Mouse (Mus musculus): ENCODE data around the gene Lrrc66. TPM values are rescaled to one million over a fixed set of nuclear protein-coding genes. Genes with fewer than 3 reads are reported as not detected.
"Not testable (repeated sequence)": the region's sequence is repeated elsewhere in the genome, so short reads cannot be mapped to it uniquely, and the experiment has no call there.

Gene Lrrc66
- total RNA-seq, 2 experiments from 2014 or later, result not detected

DNA sequence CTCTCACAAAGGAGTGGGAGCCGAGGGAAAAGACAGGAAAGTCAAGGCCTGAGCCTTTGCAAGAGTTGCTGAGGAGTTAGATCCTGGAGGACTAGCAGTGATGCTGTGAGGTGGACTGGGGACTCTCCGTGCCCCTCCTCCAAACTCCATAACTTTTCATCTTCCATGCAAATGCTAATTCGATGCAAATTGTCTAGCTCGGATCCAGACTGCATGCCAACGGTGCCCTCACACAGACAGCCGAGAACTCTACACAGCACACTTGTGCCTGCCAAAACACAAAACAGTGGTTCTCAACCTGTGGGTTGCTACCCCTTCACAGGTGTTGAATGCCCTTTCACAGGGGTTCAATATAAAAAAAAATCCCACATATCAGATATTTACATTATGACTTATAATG lies 27.8 kb downstream of the Lrrc66 start:
- no peak overlapping the region for H3K27ac ChIP-seq
- DNase-seq, result no peak
- TF ChIP-seq CTCF (IDR thresholded peaks at IDR 0.05), result no peak
- intact Hi-C loops (cut with DNase I), result no loop called here
- H3K4me3 ChIP-seq, result no peak overlapping the region

DNA sequence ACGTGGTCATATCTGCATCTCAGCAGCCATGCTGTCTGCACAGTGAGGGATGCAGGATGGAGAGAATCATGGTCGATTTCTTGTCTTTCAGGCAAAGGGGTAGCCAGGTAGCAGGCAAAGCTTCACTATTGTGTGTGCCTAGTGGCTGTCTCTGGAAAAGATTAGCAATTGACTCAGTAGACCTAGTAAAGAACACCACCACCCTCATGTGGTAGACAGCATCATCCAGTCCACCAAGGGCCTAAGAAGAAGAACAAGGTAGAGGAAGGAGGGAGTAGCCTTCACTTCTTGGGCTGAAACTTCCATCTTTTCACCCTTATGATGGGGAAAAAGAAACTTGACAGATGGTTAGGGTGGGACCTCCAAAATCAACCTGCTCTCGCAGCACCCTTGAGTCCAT lies 29.5 kb downstream of the Lrrc66 start:
- intact Hi-C loops (cut with DNase I), result no loop called here
- DNase-seq, result no peak
- Histone ChIP-seq H3K27ac (no peak overlapping the region), H3K4me3 (no peak overlapping the region)
- peak; percentile 31; the same call in 1 of the 2 replicates for TF ChIP-seq CTCF (IDR thresholded peaks at IDR 0.05)

DNA sequence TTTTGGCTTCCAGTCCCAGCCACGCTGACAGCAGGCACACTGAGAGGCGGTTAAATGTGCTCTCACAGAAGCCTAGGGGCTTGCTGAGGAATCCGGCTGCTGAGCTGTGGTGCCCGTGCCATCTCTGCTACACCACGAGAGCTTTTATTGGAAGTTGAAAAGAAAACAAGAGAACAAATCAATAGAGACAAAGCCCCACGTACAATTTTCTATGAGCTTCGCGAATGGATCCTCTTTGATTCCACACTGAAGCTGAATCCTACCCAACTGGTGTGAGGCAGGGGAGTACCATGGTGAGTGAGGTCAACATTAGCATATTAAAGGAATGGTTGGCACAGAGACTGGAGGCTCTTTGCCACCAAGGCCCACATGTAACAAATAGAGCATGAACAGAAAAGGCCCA lies 31.0 kb downstream of the Lrrc66 start:
- H3K27ac ChIP-seq, result no peak overlapping the region
- no peak for TF ChIP-seq CTCF (IDR thresholded peaks at IDR 0.05)
- no peak overlapping the region for H3K4me3 ChIP-seq
- DNase-seq, result no peak
- intact Hi-C loops (cut with DNase I), result no loop called here

DNA sequence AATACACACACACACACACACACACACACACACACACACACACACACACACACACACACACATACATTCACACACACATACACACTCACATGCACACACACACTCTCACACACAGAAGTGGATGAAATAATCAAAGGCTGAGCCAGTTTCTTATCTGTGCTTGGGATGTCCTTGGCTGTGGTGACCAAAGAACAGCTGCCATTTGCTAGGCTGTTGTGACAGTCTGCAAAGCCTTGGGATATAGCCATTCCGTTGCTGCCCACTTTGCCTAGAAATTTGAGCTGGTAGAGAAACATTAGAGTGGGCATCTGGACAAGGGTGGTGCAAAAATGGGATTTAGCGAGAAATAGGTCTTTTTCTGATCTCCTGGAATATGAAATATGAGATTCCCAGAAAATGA lies 32.3 kb downstream of the Lrrc66 start:
- DNase-seq, result no peak
- no peak overlapping the region for H3K27ac ChIP-seq
- intact Hi-C loops (cut with DNase I), result no loop called here
- TF ChIP-seq CTCF (IDR thresholded peaks at IDR 0.05), result no peak
- no peak overlapping the region for H3K4me3 ChIP-seq

DNA sequence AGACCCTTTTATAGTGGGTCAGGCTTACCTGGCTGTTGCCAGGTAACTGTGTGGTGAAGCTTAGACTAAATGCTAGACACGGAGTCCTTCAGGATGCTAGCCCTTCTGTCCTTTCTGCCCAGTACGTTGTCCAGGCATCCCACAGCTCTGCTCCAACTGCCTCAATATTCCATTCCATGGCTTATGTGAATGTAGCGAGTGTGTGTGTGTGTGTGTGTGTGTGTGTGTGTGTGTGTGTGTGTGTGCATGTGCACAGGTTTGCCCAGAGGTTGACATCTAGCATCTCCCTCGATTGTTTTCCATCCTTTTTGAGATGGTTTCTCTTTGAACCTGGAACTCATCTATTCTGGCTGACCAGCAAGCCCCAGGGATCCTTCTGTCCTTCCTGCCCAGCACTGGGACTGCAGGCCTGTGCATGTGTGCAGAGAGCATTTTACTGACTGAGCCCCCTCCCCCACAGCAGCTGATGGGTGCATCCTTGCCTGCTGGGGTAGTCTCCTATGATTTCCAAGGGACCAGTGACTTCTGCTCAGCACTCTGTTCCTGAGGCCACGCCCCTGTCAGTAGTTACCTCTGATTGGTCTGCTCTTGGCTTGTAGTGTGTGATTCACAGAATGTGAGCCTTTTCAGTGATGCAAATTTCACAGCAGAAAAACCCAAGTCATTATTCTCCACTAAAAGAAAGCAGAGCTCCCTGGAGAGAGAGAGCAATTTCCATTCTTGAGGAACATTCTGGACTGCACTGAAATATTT lies 33.2 kb downstream of the Lrrc66 start:
- Histone ChIP-seq H3K4me3 (no peak overlapping the region), H3K27ac (no peak overlapping the region)
- TF ChIP-seq CTCF (IDR thresholded peaks at IDR 0.05), result no peak
- no peak for DNase-seq
- intact Hi-C loops (cut with DNase I), result no loop called here

DNA sequence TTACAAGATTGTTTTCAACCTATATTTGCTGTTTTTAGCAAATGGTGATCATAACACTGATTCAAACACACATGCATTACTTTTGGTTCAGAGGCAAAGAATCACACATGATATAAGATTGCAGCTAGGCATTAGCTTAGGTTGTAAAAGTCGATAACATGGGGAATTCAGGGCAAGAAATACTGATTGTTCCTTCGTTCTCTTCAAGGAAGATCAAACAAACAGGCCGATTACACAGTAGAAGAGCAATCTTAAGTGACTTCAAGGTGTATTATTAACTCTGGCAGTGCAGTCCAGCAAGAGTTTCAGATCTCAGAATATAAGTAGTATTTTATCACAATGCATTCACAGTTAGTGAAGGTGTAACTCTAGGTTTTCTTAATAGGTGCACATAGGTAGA lies 45.2 kb downstream of the Lrrc66 start:
- Histone ChIP-seq H3K27ac (no peak overlapping the region), H3K4me3 (no peak overlapping the region)
- no peak for TF ChIP-seq CTCF (IDR thresholded peaks at IDR 0.05)
- DNase-seq, result no peak
- intact Hi-C loops (cut with DNase I), result no loop called here

DNA sequence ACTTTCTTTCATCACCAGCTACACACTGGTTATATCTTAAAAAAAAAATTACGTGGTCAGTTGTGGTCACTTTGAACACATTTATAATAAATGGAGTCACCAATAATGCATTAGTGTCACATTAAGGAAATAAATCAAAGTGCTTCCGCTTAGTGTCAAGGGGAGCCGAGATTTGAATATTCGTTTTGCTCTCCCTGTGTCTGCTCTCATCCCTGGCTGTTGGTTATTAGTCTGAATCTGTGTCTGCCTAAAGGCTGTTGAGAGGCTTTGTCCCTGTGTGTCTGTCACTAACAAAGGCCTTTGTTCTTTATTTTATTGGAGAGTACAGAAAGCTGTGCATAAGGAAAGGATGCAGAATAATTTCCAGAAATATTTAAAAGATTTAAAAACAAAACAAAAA lies 45.7 kb downstream of the Lrrc66 start:
- intact Hi-C loops (cut with DNase I), result no loop called here
- TF ChIP-seq CTCF (IDR thresholded peaks at IDR 0.05), result no peak
- no peak overlapping the region for H3K4me3 ChIP-seq
- H3K27ac ChIP-seq, result no peak overlapping the region
- DNase-seq, result no peak

DNA sequence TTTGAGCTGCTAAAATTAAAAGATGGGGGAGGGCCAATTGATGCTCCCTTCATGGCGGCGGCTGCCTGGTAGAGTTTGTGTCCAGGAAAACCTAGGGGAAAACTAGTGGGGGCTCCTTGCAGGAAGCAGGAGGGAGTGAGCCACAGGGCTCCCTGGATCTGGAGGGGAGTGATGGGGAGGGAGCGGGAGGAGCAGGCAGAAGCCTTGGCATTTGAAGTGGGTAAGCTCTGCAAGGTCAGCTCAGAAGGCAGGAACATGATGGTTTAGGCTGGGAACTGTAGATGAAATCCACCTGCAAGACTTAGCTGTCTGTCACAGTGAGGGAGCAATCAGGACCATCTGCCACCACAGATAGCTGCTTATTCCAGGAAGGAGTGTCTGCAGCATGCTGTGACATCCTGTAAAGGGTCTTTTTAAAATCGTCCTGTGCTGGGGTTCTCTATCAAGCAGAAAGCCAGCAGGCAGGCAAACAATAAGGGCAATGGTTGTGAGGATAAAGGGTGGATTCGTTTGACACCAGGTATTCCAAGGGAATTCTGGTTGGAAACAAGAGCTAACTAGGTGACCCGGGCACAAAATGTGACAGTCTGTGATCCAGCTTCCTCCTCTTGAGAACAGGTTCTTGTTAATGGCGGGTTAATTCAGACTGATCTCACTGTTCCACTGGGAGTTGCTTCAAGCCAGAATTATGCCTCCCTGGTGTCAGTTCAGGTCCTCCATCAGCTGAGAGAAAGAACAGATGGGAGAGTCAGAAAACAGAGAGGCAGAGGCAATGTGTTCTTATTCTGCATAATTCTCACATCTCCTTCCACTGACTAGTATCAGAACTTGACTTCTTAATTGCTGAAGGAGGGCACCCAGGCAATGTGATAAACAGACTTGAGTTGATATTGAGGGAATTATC lies 46.9 kb downstream of the Lrrc66 start:
- no peak for DNase-seq
- intact Hi-C loops (cut with DNase I), result no loop called here
- no peak for TF ChIP-seq CTCF (IDR thresholded peaks at IDR 0.05)

DNA sequence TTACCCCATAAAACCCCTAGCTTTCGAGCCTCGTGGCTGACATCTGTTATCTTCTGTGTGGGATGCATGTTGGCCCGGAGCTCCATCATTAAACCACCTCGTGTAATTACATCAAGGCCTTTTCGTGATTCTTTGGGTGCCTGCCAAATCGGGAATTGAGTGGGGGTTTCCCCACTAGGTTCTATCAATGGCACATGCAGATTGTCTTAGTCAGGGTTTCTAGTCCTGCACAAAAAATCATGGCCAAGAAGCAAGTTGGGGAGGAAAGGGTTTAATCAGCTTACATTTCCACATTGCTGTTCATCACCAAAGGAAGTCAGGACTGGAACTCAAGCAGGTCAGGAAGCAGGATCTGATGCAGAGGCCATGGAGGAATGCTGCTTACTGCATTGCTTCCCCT lies 48.3 kb downstream of the Lrrc66 start:
- intact Hi-C loops (cut with DNase I); H3K4me3 ChIP-seq; H3K27ac ChIP-seq; DNase-seq: not testable (repeated sequence)

More for the DNA sequence above, 46.9 kb downstream of the Lrrc66 start:
- Histone ChIP-seq H3K4me3 (no peak overlapping the region), H3K27ac (no peak overlapping the region)

DNA sequence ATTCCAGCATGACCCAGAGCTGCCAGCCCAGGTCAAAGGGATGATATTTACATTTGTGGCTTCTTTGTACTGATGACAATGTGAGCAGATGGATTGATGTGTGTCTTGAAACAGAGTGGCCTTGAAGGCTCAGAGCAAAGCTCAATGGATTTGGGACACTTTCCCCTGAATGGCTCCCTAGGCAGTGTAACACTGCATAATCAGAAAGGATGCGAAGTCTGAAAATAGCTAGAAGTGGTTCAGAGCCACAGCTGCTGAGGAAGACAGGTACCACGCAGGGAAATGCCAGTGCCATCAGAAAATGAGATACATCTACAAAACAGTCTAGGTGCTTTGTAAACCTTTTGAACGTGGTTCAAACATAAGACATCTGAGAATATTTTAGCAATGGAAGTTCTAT lies 54.2 kb downstream of the Lrrc66 start:
- TF ChIP-seq CTCF (IDR thresholded peaks at IDR 0.05), result no peak
- DNase-seq, result no peak
- Histone ChIP-seq H3K4me3 (no peak overlapping the region), H3K27ac (no peak overlapping the region)
- intact Hi-C loops (cut with DNase I), result no loop called here

DNA sequence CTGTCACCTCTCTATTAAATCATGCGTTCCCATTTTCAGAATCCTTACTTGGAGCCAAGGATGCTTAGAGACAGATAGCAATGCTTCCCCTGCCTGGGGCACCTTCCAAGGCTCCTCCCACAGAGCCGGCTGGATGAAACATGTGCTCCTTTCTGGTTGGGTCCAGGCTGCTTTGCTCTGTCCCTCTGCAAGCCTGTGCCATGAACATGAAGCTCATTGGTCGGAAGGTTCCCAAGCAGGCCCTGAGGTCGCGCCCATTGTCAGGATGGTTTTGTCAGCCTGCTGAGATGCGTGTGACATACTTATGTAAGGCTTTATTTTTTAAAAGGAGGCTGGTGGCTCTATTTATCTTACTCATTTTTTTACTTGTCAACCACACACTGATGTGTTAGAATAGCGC lies 55.6 kb downstream of the Lrrc66 start:
- TF ChIP-seq CTCF (IDR thresholded peaks at IDR 0.05), result no peak
- intact Hi-C loops (cut with DNase I), result no loop called here
- DNase-seq, result no peak
- H3K4me3 ChIP-seq, result no peak overlapping the region
- H3K27ac ChIP-seq, result no peak overlapping the region

DNA sequence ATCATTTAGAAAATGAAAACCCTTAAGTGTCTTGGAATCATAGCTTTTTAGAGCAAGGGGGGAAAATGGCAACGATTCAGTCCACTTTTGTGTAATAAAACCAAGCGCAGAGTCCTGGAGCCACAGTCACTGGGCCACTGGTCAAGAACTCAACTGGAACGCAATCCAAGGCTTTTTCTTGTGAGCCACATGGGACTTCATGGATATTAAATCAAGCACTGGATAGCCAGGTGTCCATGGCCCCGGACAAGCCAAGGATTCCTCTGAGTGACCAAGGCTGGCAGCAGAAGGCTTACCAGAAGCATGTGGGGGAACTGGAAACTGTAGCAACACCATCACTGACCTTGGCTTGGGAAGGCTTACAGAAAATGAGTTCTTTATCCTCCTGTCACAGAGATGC lies 57.7 kb downstream of the Lrrc66 start:
- Histone ChIP-seq H3K4me3 (no peak overlapping the region), H3K27ac (peak overlapping the region; percentile 74; the same call in 1 of the 2 replicates)
- DNase-seq, result peak; percentile 54
- TF ChIP-seq CTCF (IDR thresholded peaks at IDR 0.05), result no peak
- intact Hi-C loops (cut with DNase I), result no loop called here

DNA sequence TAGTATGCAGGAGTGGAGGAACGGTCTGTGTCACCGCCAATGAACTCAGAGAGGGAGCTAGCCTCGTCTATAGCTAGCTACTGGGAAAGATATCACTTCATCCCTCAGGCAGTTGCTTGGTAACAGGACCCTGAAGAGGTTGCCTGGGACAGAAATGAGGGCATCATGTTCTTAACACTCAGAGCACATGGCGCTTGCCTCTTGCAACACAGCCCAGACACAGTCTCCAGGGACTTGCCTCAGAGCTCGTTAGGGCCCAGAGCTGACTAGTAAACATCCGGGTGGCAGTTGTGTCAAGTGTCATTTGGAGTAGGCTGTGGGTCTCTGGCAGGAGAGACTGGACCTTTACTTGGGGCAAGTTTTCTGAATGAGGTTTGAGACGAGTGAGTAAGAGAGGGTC lies 58.5 kb downstream of the Lrrc66 start:
- DNase-seq, result peak; percentile 78
- intact Hi-C loops (cut with DNase I), result no loop called here
- TF ChIP-seq CTCF (IDR thresholded peaks at IDR 0.05), result no peak
- Histone ChIP-seq H3K27ac (peak overlapping the region; percentile 74), H3K4me3 (no peak overlapping the region)
